Mouse (Mus musculus) c-Kit-negative CD71-positive TER-119-positive erythroid progenitor cells, embryonic 14.5 days (primary cell): ENCODE results near the gene Nt5c3b.

Experiments
- DNase-seq: peaks from one replicate; pipeline ENCODE4 v3.0.0-alpha.2; 2013; ENCODE audit warnings: low read depth, low spot score

Nt5c3b gene

DNA sequence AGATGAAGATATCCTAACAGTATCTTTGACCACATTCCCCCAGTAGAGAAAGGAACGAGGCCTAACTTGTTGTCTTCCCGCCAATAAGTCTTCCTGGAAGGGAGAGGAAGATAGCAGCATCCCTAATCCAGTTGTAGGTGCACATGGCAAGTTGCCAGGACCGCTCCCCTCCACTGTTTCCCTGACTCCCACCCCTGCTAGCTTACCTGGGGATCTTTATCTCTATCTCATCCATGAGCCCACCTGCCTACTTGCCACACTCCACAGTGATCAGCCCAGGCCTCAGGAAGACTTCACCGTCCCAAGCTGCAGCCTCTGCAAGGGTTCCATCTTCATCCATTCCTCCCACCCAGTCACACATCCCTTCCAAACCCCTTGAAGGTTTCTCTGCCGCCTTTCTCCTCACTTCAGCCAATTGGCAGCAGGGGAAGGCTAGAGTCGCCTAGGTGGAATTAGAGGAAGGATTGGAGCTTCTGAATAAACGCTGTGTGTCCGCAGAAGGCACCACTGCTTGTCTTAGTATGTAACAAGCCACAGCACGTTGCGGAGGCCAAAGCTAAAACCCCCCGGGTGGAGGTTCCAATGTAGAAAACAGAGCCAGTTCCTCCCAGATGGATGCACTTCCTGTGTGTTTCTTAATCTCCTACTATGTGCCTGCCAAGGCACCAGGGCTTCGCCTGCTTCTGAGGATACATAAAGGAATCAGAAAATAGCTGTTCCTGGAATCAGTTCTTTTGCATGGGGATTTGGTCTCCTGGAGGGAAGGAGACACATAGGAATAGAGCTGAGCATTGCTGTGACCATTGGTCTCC lies 41.7 kb downstream of the Nt5c3b start:
- no peak for DNase-seq

DNA sequence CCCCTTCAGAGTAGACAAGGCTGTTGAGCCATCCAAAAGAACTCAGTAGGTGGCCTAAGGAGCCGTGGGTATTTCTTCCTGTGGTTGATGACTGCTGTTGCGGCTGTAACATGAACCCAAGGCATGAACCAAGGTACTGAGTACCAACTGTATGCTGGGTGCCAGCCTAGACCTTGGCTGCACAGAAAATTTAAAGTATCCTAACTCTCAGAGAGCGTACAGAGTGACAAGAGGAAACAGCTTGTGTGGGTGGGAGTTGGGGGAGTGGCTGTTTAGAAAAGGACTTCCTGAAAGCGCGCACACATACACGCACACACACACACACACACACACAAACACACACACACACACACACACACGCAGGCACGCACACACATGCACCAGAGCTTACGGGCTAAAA lies 42.3 kb downstream of the Nt5c3b start:
- DNase-seq: no peak

DNA sequence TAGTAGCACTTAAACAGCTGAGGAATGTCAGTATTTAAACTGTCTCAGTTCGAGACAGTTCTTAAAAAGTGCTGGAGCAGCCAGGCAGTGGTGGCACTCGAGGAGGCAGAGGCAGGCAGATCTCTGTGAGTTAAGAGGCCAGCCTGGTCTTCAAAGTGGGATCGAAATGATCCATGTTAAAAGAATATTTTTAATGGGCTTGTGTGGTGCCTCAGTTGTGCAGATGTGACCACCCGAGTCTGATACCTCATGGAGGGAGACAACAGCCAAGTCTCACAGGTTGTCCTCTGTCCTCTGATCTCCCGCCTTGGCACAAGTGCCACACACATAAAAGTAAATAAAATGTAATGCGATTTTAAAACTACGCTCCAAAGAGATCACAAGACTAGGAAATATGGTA lies 43.1 kb downstream of the Nt5c3b start:
- DNase-seq: no peak

DNA sequence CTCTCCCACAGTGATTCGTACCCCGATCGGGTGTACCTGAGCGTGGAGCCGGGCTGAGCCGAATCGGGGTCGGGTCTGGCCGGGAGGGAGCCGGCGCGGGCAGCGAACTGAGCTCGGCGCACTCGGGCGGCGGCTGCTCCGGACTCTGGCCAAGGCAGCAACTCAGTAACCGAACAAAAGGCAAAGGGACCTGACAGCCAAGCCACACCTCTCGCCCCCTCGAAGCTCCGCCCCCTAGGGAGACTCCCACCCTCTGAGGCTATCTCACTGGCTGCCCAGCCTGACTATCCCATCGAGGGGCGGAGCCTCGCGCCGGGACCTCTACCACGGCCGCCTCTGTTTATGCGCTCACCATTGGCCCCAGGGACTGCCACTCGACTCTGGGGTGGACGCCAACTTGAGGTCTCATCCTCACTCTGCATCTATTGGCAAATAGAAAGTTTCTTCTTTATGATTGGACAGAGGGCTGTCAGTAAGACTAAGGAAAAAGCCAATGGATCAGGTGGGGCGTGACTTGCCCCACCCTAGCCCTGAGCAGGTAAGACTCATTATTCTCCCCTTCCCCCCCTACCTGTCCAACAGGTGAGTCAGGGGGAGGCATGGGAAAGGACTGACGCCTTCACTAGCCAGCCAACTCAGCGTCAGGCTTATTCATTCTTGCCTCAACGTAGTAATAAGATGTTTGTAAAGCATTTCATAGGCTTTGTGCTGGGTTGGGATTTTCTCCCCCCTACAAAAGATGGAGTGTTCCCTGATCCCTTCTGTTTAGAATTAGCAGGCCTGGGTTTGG lies 43.8 kb downstream of the Nt5c3b start, which contains the start of gene Jup:
Gene Jup (minus strand): TSS at position 164 of the 790 bp plus-strand sequence.
- DNase-seq: peak; percentile 8

DNA sequence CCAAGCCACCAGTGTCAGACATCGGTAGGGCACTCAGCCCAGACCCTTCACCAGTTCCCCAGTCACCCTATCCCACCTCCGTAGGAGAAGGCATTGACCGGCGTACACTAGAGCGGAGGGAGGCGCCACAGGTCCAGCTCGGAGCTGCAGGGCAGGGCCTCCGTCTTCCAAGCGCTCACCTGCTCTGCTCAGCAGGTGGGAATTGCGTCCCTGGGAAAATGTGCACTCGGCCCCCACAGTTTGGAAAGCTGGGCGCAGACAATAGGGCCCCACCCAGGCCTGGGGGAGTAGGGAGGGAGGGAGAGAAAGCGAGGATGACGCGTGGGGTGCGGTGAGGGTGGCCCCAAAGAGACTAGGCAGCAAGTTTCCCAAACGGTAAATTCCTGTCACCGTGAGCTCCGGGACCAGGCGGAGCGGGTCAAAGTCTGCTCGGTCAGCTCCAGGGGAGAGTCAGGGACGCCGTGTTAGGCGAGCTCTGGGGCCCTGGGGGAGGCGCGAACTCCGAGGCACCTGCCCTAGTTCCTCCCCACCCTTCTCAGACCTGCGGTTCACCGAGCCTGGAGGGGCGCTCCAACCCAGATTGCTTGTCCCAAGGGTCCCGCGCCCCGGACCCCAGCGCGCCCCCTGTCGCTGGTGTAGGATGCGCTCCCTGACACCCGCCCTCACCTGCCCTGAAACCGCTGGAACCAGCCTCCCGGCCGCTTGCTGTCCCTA lies 44.6 kb downstream of the Nt5c3b start:
- DNase-seq: no peak

DNA sequence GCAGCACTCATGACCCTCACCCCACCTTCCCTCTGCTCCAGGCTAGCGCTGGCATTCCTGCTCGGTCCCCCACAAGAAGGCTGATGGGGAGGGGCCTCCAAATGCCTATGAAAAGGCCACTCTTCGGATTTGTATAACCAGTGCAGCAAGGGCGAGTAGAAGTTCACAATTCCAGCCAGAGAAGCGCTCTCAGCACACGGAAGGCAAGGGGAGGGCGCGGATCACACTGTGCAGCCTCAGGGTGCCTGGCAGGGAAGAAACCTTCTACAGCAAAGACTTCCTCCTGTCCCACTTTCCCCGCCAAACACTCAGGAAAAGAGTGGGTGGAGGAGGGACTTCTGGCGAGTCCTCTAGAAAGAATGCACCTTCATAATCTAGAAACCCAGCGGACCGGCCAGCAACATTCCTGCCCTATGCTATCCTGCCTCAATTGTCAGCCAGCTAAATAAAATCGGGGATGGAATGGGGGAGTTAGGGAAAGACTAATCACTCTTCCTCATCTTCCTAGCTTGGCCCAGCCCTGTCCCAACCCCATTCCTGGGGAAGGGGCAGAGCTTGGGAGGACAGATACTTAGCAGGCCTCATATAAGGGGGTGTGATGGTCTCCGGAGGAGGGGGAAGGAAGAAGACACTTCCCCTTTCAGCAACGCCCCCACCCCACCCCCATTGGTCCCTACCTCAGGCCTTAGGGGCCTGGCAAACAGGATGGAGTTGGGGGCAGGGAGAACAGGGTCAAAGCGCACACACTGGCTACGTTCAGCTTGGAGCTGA lies 45.6 kb downstream of the Nt5c3b start:
- no peak for DNase-seq

DNA sequence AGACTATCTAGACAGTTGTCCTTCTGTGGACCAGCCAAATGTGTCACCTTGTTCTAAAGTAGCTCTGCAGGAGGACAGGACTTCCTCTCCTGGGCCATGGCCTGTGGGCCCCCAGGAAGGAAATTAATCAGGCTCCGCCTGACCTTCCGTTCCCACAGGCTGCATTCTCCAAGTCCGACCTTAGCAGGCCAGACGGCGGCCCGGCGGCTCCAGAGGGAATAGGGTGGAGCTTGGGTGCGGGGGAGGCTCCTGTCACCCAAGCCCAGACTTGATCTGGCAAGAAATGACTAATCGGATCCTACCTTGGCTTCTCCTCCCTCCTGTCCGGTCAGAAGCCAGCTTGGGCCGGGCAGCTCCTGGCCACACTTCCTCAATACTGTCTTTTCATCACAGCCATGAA lies 46.4 kb downstream of the Nt5c3b start:
- no peak for DNase-seq

DNA sequence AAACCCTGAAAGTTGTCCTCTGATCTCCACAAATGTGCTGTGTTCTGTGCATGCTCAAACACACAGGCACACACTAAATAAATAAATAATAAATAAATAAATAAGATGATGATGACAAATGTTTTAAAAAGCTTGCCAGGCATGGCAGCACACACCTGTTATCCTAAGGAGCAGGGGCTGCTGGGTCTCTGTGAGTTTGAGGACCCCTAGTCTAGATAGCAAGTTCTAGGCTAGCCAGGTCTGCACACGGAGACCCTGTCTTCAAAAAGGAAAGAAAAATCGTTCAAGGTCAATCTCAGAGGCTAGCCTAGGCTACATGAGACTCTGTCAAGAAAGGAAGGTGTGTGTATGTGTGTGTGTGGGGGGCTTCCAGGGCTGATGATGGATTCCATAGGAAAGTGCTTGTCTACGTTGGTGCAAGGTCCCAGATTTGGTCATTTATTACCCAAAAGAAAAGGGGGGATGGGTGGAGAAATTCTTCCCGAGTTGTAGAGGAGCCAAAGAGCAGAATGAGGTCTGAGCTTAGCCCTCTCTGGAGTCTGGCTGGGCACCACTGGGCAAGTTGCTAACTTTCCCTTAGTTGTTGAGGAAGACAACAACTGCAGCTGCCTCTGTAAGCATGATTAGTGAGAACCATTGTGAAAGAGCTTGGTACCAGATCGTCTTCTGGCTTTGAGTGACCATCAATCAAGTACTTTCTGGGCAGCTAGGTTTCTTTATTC lies 47.1 kb downstream of the Nt5c3b start:
- DNase-seq: no peak

DNA sequence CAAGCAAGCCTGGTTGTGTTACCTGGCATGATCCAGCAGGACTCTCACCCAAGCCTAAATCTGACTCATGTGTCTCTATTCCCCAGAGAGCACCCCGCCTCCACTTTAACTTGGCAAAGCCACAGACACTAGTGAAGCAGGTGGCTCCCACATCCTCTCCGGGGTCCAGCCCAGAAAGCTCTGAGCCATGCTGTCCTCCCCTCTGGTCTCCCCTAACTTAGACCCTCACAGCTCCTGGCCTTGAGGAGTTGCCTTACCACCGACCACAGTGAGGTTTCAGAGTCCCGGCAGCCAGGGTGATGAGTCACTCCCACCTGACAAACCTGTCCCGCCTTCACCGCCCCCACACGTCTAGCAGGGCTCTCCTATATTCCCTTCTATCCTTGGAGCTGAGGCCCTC lies 47.9 kb downstream of the Nt5c3b start:
- DNase-seq: no peak

DNA sequence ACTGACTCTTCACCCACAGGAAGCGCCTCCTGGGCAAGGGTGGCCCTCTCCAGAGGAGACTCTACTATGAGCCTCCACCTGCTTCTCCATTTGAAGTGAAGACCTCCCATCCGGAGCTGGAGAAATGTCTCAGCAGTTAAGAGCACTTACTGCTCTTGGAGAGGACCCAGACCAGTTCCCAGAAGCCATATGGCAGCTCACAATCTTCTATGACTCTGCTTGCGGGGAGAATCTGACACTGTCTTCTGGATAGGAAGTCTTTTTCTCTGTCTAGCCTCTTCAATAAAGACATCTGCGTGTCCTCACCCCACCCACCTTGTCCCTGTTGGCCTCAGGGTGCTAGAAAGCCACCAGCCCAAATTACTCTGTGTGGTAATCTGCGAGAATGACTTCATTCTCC lies 48.6 kb downstream of the Nt5c3b start:
- no peak for DNase-seq

DNA sequence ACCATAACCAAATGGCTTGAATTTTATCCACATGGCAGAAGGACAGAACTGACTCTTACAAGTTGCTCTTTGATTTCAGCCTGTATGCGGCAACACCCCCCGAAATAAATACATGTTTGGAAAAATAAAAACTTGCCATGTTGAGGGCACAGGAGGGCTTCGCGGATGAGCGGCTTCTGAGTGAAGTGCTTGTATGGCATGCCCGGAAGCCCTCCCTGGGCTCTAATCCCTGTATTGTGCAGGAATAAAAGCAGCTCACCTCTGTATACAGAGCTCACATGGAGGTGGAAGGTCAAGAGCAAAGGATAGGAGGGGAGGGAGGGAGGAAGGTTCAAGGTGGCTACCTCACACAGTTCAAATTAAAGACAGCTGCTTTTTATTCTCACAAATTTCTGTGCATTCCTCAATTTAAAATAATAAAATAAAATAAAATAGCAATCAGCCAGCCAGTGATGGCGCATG lies 49.7 kb downstream of the Nt5c3b start:
- no peak for DNase-seq

DNA sequence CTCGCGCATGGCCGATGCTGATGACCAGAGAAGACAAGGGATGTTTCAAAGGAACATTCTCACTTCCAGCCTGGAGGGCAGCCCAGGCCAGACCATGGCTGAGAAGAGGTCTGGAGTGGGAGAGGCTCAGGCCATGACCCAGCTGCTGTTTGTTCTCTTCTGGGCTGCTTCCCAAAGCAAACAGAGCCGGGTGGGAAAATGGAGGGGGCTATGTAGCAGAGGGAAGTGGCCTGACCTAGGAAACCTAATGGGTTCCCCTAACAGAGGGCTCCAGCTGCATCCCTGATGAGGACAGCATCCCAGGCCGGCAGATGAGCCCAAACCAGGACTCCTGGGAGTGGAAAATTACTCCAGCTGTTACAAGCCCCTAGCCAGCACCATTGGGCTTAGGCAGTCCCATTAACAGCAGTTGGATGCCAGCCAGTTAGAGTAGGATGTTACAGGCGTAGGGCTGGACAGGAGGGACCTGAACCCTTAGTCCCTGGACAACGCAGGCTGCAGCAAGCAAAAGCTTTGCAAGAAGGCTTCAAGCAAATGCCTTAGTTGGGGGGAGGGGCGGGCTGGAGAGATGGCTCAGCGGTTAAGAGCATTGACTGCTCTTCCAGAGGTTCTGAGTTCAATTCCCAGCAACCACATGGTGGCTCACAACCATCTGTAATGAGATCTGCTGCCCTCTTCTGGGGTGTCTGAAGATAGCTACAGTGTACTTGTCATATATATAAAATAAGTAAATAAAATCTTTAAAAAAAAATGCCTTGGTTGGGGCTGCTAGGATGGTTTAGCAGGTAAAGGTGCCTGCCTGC lies 50.3 kb downstream of the Nt5c3b start:
- DNase-seq: no peak

DNA sequence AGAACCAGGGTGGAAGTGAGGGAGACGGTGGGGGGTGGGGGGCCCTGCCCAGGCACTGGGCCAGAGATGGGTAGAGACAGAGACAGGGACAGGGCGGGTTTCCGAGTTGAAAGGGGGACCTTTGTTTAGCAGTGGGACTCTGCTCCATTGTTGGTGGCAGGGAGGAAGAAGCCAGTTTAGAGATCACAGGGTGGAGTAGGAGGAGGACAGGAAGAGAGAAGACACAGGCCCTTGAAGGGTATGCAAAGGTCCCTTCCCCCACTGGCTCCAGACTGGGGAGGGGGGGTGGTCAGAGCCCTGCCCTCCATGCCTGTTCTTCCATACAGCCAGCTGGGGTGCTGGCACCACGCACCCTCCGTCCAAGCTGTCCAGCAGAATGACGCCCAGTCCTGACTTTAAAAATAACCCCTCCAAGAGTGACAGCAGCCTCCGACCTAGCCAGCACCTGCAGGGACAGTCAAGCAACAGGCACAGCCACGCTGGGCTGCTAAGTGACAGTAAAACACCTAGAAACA lies 51.6 kb downstream of the Nt5c3b start:
- no peak for DNase-seq

DNA sequence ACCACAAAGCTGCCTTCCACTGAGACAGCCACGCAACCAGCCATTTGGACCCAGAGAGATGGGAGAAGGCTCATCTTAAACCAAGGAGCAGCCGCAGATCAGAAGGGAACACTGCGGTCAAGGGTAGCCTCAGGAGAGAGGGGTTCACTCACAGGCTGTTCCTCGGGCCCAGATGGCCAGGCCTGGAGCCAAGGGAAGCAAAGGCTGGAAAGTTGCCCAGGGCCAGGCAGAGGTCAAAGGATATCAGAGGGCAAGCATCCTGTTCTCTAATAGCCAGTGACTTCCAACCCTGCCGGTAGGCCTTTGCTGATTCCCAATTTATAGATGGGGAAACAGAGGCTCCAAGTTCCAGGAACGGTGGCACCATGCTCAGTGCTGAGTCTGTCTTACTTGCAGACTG lies 53.0 kb downstream of the Nt5c3b start:
- DNase-seq: no peak

DNA sequence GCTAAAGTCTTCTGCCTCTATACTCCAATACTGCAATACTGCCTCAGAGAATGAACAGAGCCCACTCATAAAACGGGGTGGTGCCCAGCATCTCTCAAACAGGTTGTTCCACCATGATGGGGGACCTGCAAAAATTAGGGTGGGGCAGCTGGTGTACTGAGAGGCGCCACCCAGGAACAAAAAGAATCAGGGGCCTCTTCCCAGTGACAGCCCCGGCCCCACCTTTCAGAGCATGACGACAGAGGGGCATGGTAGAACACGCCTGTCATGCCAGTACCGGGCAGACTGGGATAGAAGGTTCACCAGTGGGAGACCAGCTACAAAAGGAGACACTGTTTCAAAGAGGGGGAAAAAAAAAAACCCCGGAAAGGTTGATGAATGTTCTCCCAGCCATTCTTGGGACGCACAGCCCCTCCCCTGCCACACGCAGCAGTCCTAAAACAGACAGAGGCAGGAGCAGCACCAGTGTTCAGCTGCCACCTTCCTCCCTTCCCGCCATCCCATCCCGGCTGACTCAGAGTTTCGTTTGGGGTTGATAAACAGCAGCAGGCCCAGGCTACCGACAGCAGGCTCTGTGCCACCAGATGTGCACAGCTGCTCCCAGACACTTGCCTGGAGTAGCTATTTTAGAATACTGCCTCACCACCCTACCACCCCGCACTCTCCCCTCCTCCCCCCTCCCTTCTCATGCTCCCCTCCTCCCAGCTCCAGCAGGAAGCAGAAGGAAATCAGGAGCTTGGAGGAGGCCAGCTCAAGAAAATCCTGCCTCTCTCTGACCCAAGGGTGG lies 53.8 kb downstream of the Nt5c3b start:
- no peak for DNase-seq

DNA sequence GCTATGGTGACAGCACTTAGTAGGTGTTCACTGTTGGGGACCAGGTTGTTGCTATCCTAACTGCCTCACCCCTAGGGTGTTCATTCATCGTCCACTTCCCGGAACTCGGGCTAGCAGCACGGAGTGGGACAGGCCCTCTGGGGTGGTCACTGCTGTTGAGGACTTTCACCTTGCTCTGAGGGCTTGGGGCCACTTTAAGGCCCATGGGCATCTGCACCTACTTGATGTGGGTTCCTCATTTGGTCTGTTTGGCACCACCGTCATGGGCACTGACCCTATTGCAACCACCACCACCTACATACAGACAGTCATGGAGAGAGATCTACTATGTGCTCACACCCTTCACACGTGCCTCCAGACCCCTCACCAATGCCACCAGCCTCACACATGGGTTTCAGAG lies 54.5 kb downstream of the Nt5c3b start:
- DNase-seq: no peak

DNA sequence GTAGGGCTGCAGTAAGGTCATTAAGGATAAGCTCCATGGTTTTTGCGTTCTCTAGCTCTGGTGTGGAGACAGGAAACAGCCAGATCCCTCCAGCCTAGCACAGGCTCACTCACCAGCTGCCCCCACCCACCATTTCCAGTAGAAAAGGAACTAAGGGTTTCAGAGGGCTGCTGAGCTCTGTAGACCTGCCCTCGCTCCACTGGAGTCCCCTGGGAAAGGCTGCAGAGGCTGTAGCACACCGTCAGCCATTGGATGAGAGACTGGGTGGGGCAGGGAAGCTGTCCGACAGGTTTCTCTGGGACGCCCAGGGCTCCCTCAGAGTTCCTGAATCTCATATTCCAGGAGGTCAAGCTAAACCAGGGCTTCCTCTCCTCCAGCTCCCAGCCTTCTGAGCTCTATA lies 55.0 kb downstream of the Nt5c3b start:
- DNase-seq: no peak

DNA sequence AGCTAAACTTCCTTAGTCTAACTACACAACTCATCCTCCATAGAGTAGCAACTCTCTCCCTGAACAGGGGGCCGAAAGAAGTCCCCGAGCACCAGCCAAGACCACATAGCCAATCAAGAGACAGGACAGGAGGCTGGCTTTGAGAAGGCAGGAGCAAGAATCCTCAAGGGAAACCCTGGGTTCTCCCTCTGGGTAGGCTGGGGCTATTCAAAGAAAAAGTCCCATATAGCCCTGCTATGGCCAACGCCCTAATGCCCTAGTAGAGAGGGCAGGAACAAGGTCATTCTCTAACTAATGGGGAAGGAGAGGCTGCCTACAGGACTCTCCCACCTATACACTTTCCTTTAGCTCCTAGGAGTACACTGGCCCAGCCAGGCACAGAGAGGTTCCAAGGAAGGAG lies 56.6 kb downstream of the Nt5c3b start:
- DNase-seq: no peak

DNA sequence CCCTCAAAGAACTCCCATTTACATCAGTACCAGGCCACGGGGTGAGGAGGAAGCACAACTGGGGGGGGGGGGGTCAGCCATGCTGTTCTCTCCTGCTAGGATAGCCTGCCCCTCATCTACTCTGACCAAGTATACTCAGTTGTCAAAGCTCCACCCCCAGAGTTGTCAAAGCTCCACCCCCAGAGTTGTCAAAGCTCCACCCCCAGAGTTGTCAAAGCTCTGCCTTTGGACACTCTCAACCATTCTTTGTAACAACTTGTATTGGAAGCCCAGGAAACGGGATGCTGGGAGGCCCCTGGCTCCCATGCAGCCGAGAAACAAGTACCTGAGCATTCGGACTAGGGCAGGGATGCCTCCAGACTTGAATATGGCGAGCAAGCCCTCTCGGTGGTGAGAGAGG lies 58.9 kb downstream of the Nt5c3b start:
- DNase-seq: no peak
